Mouse (Mus musculus): ENCODE data around the gene Gmds. TPM values are rescaled to one million over a fixed set of nuclear protein-coding genes. Genes with fewer than 3 reads are reported as not detected.

Gene Gmds
- total and polyA plus RNA-seq, 2 experiments from 2014 or later, result 13.7 to 31.9 TPM

- TF ChIP-seq CTCF (IDR thresholded peaks at IDR 0.05; ENCODE audit: low read depth), result no peak
- H3K4me2 ChIP-seq (ENCODE audit: low read depth, low read length), result no peak overlapping the region
- no peaks in the 10 kb centered on the region for H3K9me3 ChIP-seq (ENCODE audit: low read length)
- H3K4me3 ChIP-seq (ENCODE audit: low read length), result no peak overlapping the region
- no peak overlapping the region for H3K27ac ChIP-seq
- ATAC-seq, result no peak
- no peaks in the 10 kb centered on the region for H3K36me3 ChIP-seq (ENCODE audit: insufficient read depth, low read length)
- H3K4me1 ChIP-seq (ENCODE audit: insufficient read depth, low read length), result no peaks in the 10 kb centered on the region
- 93% methylated on average over 7 of the region's 7 CpGs for WGBS
- H3K9ac ChIP-seq (replicated peaks; ENCODE audit: low read length), result no peak overlapping the region
- no peak for DNase-seq (ENCODE audit: low spot score)
- H3K27me3 ChIP-seq (ENCODE audit: insufficient read depth, low read length), result no peaks in the 10 kb centered on the region
These were observed 360.4 kb downstream of the Gmds start for GRCm38 (mm10) chr13:31978126-31978525.

DNA sequence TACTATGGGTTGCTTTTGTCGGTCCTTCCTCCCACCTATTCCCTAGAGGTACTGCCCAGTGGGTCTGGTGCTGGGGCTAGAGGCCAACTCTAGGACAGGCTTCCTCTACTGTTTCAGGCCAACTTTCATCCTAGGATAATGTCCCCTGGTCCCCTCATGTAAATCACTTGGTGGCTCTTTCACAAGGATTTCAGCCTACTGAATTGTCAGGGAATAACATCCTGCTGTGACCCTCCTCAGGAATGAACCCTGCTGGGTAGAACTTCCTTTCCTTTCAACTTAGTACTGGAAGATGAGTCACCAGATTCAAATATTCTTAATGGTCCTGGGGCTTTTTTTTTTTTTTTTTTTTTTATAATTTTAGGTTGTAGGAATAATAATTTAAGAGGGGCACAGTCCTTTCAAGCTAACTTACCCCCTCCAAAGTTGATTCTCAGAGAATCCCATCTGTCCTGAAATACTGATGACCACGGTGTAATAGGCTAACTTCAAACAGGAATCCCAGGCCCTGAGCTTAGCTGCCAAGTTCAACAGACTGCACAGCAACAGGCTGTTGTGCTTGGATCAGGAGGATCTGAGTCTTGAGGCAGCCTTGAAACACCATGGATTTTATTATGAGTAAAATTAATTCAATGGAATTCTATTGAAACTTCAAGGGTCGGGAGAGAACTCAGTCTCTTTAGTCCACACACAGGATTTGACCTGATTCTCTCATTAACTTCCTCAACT is 363.6 kb downstream of the Gmds start:
- no peak for DNase-seq (ENCODE audit: low spot score)
- no peak overlapping the region for H3K4me2 ChIP-seq (ENCODE audit: low read depth, low read length)
- H3K36me3 ChIP-seq (ENCODE audit: insufficient read depth, low read length), result no peaks in the 10 kb centered on the region
- WGBS, result 40% methylated on average over 3 of the region's 3 CpGs
- H3K4me1 ChIP-seq (ENCODE audit: insufficient read depth, low read length), result no peaks in the 10 kb centered on the region; the same call in 1 of the 2 replicates
- TF ChIP-seq CTCF (IDR thresholded peaks at IDR 0.05; ENCODE audit: low read depth), result no peak
- no peaks in the 10 kb centered on the region for H3K27me3 ChIP-seq (ENCODE audit: insufficient read depth, low read length)
- no peak for ATAC-seq
- no peak overlapping the region for H3K27ac ChIP-seq
- no peak overlapping the region for H3K9ac ChIP-seq (replicated peaks; ENCODE audit: low read length)
- H3K9me3 ChIP-seq (ENCODE audit: low read length), result no peaks in the 10 kb centered on the region
- H3K4me3 ChIP-seq (ENCODE audit: low read length), result no peak overlapping the region

- Histone ChIP-seq H3K27ac (no peak overlapping the region), H3K4me2 (ENCODE audit: low read depth, low read length) (no peak overlapping the region), H3K4me1 (ENCODE audit: insufficient read depth, low read length) (no peaks in the 10 kb centered on the region; the same call in 1 of the 2 replicates), H3K9ac (replicated peaks; ENCODE audit: low read length) (no peak overlapping the region), H3K4me3 (ENCODE audit: low read length) (no peak overlapping the region), H3K27me3 (ENCODE audit: insufficient read depth, low read length) (no peaks in the 10 kb centered on the region), H3K9me3 (ENCODE audit: low read length) (no peaks in the 10 kb centered on the region), H3K36me3 (ENCODE audit: insufficient read depth, low read length) (no peaks in the 10 kb centered on the region)
- TF ChIP-seq CTCF (IDR thresholded peaks at IDR 0.05; ENCODE audit: low read depth), result no peak
- WGBS, result 59% methylated on average over 2 of the region's 2 CpGs
- ATAC-seq (no peak), DNase-seq (ENCODE audit: low spot score) (no peak)
These were observed 367.5 kb downstream of the Gmds start for GRCm38 (mm10) chr13:31971040-31971501.

DNA sequence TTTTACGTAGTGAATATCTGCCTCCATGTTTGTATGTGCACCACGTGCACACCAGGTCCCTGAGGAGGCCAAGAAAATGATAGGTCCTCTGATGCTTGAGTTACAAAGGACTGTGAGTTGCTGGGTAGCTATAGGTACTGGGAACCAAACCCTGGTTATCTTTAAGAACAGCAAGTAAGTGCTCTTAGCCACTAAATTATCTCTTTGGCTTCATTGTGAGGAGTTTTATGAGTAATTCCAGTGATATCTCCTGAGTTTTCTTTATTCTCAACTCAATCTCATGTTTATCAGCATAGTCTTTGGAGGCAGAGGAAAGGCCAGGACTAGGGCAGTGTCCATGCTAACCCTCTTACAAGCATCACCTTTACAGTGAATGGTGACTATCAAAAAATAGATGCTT is 370.3 kb downstream of the Gmds start:
- DNase-seq (ENCODE audit: low spot score) (no peak), ATAC-seq (no peak)
- 85% methylated on average over 2 of the region's 2 CpGs for WGBS
- no peak overlapping the region for H3K4me2 ChIP-seq (ENCODE audit: low read depth, low read length)
- H3K4me1 ChIP-seq (ENCODE audit: insufficient read depth, low read length), result no peaks in the 10 kb centered on the region; the same call in 1 of the 2 replicates
- no peak overlapping the region for H3K27ac ChIP-seq
- no peak for TF ChIP-seq CTCF (IDR thresholded peaks at IDR 0.05; ENCODE audit: low read depth)
- H3K9ac ChIP-seq (replicated peaks; ENCODE audit: low read length), result no peak overlapping the region
- no peak overlapping the region for H3K4me3 ChIP-seq (ENCODE audit: low read length)
- H3K36me3 ChIP-seq (ENCODE audit: insufficient read depth, low read length), result no peaks in the 10 kb centered on the region
- no peaks in the 10 kb centered on the region for H3K27me3 ChIP-seq (ENCODE audit: insufficient read depth, low read length)
- H3K9me3 ChIP-seq (ENCODE audit: low read length), result no peaks in the 10 kb centered on the region

DNA sequence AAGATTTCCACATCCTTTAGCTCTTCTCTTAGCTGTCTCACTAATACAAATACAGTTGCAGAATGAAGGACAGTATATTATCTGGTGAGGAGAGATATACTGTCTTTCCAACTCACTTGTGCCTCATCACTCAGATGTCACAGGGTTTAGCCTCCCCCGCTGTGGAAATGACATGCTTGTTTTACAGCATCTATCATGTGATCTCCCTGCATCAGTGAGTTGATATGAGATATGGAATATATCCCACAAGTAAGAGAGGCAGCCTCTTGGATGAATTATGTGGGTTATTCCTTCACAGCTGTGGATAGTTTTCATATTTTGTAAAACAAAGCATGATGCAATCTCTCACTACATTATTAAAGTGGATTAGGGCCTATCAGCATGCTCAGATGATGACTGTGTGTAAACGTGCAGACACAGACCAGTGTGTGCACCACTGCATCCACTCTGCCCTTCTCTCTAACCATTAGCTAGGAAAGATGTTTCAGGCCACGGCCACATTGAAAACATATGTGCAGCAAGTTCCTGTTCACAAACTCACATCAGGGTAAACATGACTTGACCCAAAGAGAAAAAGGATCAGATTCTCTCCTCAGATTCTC is 371.5 kb downstream of the Gmds start:
- no peak overlapping the region for H3K4me3 ChIP-seq (ENCODE audit: low read length)

GRCm38 (mm10) chr13:31960514-31960913 is 378.0 kb downstream of the Gmds start:
- DNase-seq (ENCODE audit: low spot score) (peak; percentile 2), ATAC-seq (no peak)
- WGBS, result 16% methylated on average over 3 of the region's 3 CpGs

More for the DNA sequence above, 371.5 kb downstream of the Gmds start:
- ATAC-seq, result no peak
- H3K9ac ChIP-seq (replicated peaks; ENCODE audit: low read length), result no peak overlapping the region
- no peaks in the 10 kb centered on the region for H3K36me3 ChIP-seq (ENCODE audit: insufficient read depth, low read length)
- no peak for DNase-seq (ENCODE audit: low spot score)
- H3K27me3 ChIP-seq (ENCODE audit: insufficient read depth, low read length), result no peaks in the 10 kb centered on the region
- H3K4me2 ChIP-seq (ENCODE audit: low read depth, low read length), result no peak overlapping the region
- TF ChIP-seq CTCF (IDR thresholded peaks at IDR 0.05; ENCODE audit: low read depth), result no peak
- 69% methylated on average over 3 of the region's 3 CpGs for WGBS
- H3K4me1 ChIP-seq (ENCODE audit: insufficient read depth, low read length), result no peaks in the 10 kb centered on the region; the same call in 1 of the 2 replicates
- H3K27ac ChIP-seq, result no peak overlapping the region
- H3K9me3 ChIP-seq (ENCODE audit: low read length), result no peaks in the 10 kb centered on the region

More at GRCm38 (mm10) chr13:31960514-31960913, 378.0 kb downstream of the Gmds start:
- no peaks in the 10 kb centered on the region for H3K27me3 ChIP-seq (ENCODE audit: insufficient read depth, low read length)
- no peak overlapping the region for H3K27ac ChIP-seq
- H3K9me3 ChIP-seq (ENCODE audit: low read length), result no peaks in the 10 kb centered on the region
- H3K4me2 ChIP-seq (ENCODE audit: low read depth, low read length), result no peak overlapping the region
- peaks cover 5% of the 10 kb centered on the region; the same call in 1 of the 2 replicates for H3K4me1 ChIP-seq (ENCODE audit: insufficient read depth, low read length)
- H3K9ac ChIP-seq (replicated peaks; ENCODE audit: low read length), result no peak overlapping the region
- no peak overlapping the region for H3K4me3 ChIP-seq (ENCODE audit: low read length)
- H3K36me3 ChIP-seq (ENCODE audit: insufficient read depth, low read length), result no peaks in the 10 kb centered on the region
- no peak for TF ChIP-seq CTCF (IDR thresholded peaks at IDR 0.05; ENCODE audit: low read depth)
